In genomic region chr17:70755039-70755668, GRCm38 (mm10) we compare ENCODE assay signal across 8 mouse cellular contexts.
A peak's percentile ranks its signal among the peaks of the same experiment; 100 is the strongest.
DNase-seq lines count a peak whose midpoint lies in the region; ATAC-seq lines count a peak whose summit lies in the region.

No protein-coding gene starts in this region.

- H3K9ac ChIP-seq in hindbrain, embryonic 13.5 days, result peak overlapping the region; percentile 51; the same call in 1 of the 2 replicates

- H3K27me3 ChIP-seq in hindbrain, embryonic 13.5 days, result peaks cover 30% of the 10 kb centered on the region

- no peaks in the 10 kb centered on the region for H3K9me3 ChIP-seq in hindbrain, embryonic 13.5 days

- peak overlapping the region; percentile 26 for H3K4me3 ChIP-seq in hindbrain, embryonic 13.5 days

- under 1% methylated on average over 22 of the region's 22 CpGs for WGBS in hindbrain, embryonic 13.5 days

- no peaks in the 10 kb centered on the region for H3K36me3 ChIP-seq in hindbrain, embryonic 13.5 days

- H3K4me1 ChIP-seq in hindbrain, embryonic 13.5 days (replicated peaks), result peaks cover 21% of the 10 kb centered on the region

- peak; percentile 47 for DNase-seq in MEL-GATA-1-ER (ENCODE audit: extremely low read depth, low read depth)
- DNase-seq in cerebellum, adult 9-11 months, result peak; percentile 57
- DNase-seq in frontal cortex, postnatal 14 days (ENCODE audit: low spot score in 2 of 2), result peak; percentile 63 to 86
- peak; percentile 80 to 84 for DNase-seq in layer of hippocampus, postnatal 14 days (ENCODE audit: low spot score in 2 of 2)
- DNase-seq in lung, postnatal 14 days, result peak; percentile 95
- DNase-seq in ovary, postnatal 36 days (ENCODE audit: low spot score), result peak; percentile 92
- peak; percentile 81 for DNase-seq in thymus, postnatal 14 days

- peak overlapping the region; percentile 71 for H3K27ac ChIP-seq in hindbrain, embryonic 13.5 days

- ATAC-seq in hindbrain, embryonic 13.5 days (ENCODE audit: low FRiP score), result peak; percentile 81

- peak overlapping the region; percentile 57 for H3K4me2 ChIP-seq in hindbrain, embryonic 13.5 days

Comparison
In these comparisons a context has a peak if more than half of its experiments do, and no peak if none do; other contexts are left out.
1. Peak in every context shown above with its lines: DNase-seq, ATAC-seq, H3K4me3 ChIP-seq and H3K27ac ChIP-seq.